Mouse (Mus musculus): ENCODE measurements around the gene Nfkb2. TPM values are rescaled to one million over a fixed set of nuclear protein-coding genes. Genes with fewer than 3 reads are reported as not detected.
A peak's percentile ranks its signal among the peaks of the same experiment; 100 is the strongest.

The Nfkb2 gene
- total RNA-seq, 4 experiments from 2014 or later: 8.7 to 10.5 (median 9.3) TPM

GRCm38 (mm10) chr19:46308303-46308702 lies 4.2 kb downstream of the Nfkb2 start:
- DNase-seq (ENCODE audit: low spot score in 2 of 2): no peak

DNA sequence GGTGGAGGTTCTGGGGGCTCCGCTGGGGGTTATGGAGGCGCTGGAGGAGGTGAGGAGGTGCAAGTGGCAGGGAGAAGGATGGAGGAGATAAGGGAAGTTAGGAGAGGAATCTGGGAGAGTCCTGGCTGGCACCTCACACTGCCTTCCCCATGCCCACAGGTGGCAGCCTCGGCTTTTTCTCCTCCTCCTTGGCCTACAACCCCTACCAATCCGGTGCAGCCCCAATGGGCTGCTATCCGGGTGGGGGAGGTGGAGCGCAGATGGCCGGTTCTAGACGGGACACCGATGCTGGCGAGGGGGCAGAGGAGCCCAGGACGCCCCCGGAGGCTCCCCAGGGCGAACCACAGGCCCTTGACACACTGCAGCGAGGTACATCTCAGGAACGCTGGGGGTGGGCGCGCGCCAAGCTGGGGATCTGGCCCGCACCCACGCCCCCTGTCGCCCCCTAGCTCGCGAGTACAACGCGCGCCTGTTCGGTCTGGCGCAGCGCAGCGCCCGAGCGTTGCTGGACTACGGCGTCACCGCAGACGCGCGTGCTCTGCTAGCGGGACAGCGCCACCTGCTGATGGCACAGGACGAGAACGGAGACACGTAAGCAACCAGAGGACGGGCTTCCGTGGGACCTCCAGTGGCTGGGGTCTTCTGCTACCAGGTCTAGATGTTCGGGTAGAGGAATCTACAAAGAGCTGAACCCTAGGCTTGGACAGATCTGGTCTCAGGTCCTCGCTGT lies 4.8 kb downstream of the Nfkb2 start:
- peak; percentile 48 to 70 for DNase-seq (ENCODE audit: low spot score in 2 of 2)

GRCm38 (mm10) chr19:46309651-46310305 lies 5.7 kb downstream of the Nfkb2 start:
- no peak for DNase-seq (ENCODE audit: low spot score in 2 of 2)

DNA sequence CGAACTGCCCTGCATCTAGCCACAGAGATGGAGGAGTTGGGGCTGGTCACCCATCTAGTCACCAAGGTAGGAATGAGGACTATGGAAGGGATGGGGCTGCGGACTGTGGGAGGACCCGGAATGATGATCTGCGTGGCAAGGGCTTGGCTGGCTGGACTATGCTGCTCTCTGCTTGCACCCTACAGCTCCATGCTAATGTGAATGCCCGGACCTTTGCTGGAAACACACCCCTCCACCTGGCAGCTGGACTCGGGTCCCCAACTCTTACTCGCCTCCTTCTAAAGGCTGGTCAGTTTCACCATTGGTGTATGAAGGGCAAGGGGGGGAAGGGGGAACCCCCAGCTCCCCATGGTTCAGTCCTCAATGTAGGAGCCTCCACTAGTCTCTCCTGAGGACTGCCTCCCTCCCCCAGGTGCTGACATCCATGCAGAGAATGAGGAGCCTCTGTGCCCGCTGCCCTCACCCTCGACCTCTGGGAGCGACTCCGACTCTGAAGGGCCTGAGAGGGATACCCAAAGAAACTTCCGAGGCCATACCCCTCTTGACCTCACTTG lies 6.3 kb downstream of the Nfkb2 start:
- DNase-seq (ENCODE audit: low spot score in 2 of 2): no peak

DNA sequence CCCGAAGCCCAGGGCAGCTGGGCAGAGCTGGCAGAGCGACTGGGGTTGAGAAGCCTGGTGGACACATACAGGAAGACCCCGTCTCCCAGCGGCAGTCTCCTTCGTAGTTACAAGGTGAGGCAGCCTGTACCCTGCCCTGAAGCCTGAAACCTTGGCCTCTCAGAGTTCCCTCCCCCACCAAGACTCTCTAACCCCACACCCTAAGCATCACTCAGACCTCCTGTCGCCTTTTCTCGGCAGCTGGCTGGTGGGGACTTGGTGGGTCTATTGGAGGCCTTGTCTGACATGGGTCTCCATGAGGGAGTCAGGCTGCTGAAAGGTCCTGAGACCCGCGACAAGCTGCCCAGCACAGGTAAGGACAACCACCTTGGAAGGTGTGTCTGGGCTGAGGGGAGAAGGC lies 7.2 kb downstream of the Nfkb2 start:
- no peak for DNase-seq (ENCODE audit: low spot score in 2 of 2)

- no peak for DNase-seq (ENCODE audit: low spot score in 2 of 2)
Observed at GRCm38 (mm10) chr19:46312566-46312965, 8.4 kb downstream of the Nfkb2 start.

GRCm38 (mm10) chr19:46313116-46313515 lies 9.0 kb downstream of the Nfkb2 start:
- no peak for DNase-seq (ENCODE audit: low spot score in 2 of 2)

GRCm38 (mm10) chr19:46313591-46313990 lies 9.5 kb downstream of the Nfkb2 start:
- no peak for DNase-seq (ENCODE audit: low spot score in 2 of 2)

DNA sequence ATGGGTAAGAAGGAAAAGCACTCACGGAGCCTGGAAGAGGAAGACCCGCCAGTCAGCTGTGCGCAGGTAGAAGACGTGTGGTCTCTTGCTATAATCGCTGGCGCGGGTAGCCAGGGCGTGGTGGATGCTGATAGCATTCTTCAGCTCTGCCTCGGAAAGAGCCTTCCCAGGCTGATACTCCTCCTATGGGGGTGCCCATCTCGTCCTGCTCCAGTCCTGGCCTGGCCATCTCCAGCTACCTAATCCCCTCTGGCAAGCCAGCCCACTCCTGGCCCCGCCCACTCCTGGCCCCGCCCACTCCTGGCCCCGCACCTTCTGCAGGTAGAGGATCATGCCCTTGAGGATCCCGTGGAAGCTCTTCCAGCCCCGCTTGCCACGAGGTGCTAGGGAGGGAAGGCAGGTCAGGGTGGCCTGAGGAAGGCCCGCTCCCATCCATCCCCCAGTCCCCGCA lies 10.1 kb downstream of the Nfkb2 start:
- no peak for DNase-seq (ENCODE audit: low spot score in 2 of 2)

GRCm38 (mm10) chr19:46314872-46315742 lies 11.0 kb downstream of the Nfkb2 start:
- DNase-seq (ENCODE audit: low spot score in 2 of 2): no peak

DNA sequence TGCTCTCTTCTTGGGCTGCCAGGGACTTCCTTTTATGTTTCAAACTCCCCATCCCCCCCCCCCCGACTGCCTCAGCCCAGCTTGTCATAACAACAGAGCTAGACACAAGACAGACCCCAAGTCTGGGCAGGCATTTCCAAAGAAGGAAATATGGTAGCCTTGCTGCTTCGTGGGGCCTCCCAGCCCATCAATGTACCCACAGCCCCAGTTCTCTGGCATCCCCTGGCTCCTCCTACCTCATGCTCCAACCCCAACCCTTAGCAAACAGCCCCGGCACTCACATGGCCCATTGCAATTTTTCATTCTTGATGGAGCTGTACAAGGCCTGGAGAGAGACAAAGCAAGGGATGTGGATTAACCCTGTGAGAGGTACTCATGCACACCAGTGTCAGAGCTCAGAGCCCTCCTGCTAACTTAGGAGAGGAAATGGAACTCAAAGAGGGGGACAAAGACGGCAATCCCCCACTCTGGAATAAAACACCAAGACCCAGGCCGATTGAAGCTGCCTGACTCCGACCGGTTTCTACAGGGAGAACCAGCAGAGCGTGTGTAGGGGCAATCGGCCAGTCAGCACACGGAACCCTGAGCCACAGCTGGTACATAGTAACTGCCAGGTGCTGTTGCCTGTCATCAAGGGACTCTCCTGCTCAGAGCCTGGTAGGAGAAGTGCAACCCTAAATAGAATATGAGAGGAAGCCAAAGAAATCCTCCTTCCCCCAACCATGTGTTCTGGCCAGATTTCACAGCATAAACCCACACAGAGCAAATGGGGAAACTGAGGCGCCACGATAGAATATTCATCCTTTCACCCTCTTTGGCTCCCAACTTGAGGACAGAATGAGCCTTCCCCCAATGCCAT lies 11.9 kb downstream of the Nfkb2 start:
- no peak for DNase-seq (ENCODE audit: low spot score in 2 of 2)

DNA sequence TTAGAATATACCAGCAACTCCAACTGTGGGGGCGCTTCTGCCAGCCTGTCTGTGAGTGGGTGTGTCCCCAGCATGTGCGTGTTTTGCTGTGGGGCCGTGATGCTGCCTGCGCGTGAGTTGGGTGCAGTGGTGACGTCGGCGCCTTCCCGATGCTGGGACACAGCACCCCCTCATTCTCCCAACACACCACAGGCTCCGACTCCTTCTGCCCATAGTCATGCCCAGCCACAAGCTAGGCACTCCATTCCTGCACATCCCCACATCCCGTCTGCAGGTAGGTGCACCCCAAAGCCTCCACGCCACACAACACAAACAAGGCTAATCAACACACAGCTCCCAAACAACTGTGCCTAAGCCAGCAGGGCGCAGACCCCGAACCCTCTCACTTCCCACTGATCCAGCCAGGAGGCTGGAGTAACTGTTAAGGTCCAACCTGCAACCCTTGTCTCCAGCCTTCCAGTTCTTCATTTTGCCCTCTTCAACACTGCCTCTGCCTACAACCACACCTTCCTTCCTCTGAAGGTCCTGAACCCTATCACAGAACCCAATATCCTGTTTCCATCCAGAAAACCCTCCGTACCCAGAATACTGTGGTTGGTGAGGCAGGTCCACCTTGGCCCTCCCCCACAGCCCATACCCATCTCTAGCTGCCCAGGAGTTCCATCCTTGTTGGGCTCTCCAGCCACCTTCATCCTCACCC lies 12.9 kb downstream of the Nfkb2 start:
- DNase-seq (ENCODE audit: low spot score in 2 of 2): peak in 1 of 2 experiments; percentile 2

DNA sequence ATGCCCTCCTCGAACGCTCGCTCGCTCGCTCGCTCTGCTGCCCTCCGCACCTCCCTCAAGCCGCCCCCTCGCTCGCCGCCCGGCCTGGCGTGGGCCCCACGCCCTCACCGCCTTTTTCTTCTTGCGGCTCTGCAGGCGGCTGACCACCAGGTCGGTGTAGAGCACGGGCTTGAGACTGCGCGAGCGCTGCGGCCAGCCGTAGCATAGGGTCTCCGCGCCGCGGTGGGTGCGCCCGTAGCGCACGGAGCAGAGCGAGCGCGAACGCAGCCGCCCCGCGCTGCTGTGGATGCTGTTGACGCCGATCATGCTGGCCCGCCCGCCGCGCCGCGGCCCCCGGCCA lies 13.4 kb downstream of the Nfkb2 start:
- no peak for DNase-seq (ENCODE audit: low spot score in 2 of 2)

- peak in 1 of 2 experiments; percentile 2 for DNase-seq (ENCODE audit: low spot score in 2 of 2)
Observed at GRCm38 (mm10) chr19:46318031-46318471, 13.9 kb downstream of the Nfkb2 start.

- DNase-seq (ENCODE audit: low spot score in 2 of 2): no peak
Observed at GRCm38 (mm10) chr19:46318586-46319378, 14.7 kb downstream of the Nfkb2 start.

- DNase-seq (ENCODE audit: low spot score in 2 of 2): no peak
Observed at GRCm38 (mm10) chr19:46320076-46320785, 16.1 kb downstream of the Nfkb2 start.

DNA sequence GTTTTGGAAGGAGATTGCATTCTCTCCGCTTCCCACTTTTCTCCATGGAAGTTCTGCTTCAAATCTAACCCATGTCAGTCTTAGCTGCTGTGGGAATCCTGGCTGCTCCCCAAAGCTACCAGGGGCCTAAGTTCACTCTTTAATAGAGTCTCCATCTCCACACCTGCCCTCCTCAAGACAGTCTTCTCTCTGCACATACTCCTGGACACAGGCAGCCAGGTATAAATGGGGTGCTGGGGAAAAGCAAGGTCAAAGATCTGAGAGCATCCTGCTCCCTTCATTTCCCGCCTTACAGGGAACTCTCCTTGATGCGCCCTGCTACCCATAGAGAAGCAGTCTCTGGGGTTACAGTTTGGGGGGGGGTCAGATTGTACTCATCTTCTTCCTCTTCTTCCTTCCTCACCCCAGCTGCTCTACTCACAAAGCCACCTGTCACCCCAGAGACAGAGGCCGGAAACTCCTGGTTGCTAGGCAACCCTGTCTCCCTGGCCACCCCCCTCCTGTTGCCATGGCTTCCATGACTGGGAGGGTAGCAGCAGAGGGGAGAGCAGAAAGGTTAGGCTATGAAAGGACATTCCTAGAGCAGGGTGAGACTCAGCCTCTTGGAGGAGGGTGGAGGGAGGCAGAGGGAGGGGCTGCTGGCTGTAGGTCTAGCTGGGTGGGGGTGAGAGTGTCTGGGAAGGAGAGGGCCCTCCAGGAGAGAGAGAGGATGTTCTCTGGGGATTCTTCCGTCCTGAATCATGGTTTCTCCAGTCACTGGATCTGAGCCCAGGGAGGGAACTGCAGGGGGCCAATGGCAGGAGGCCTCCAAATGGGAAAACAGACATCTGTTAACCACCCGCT lies 17.2 kb downstream of the Nfkb2 start:
- no peak for DNase-seq (ENCODE audit: low spot score in 2 of 2)

Data from gastrocnemius, adult 8-10 months (tissue).